Mouse (Mus musculus) liver (tissue): ENCODE measurements around the gene Surf2.

Experiments used
- DNase-seq: peaks from one replicate; pipeline ENCODE4 v3.0.0-alpha.2; 2020; ENCODE audit warnings: mixed read lengths

Surf2 gene

DNA sequence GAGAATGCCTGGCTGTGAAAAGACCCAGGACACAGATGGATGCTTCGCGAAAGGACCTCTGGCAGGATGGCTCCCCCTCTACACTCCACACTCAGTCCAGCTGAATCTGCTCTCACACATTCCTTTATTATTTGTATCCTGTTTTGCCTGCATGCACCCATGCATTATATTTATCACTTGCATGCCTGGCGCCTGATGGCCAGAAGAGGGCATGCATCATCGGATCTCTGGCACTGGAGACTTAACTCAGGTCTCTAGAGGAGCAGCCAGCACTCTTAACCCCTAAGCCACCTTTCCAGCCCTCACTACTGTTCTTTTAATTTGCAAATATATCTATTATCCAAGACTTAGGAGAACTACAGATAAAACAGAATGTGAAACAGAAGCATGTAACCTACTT is 44.6 kb downstream of the Surf2 start:
- DNase-seq, result no peak

DNA sequence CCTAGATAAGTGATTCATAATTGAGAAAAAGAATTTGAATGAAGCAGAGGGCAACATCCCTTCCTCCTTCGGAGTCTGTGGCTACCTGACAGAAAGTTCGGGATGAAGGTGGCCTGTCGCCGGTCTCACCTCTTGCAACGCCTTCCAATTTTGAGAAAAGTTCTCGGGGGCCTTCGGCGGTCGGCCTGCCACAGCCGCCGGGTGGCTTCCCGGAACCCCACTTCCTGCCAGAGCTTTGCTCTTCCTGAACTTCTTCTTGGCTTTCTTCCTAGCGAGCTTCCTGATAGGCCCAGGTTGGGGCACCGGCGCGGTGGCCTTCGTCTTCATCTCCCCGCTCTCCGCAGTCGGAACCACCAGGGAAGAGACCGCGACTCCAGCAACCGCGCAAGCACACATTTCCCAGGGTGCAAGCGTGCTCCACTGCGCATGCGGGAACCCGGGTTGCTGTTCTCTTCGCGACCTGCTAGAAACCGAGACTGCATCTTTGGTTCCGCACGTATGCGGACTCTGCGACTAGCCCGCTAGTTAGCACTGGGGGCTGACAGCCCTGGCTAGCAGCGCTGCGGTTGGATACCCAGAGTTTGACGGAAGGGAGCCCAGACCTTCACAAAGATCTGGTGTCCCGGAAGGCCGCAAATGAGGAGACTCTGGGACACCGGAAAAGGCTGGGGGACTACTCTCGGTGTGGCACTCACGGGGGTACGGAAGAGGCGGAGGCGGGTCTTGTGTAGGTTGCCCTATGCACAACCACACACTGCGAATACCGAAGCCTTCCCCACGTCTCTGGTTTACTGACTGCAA is 48.0 kb downstream of the Surf2 start, which contains the start of gene Rexo4:
Gene Rexo4, minus strand, starts transcription at position 464 of the 801 bp plus-strand sequence.
- DNase-seq, result peak; percentile 94

DNA sequence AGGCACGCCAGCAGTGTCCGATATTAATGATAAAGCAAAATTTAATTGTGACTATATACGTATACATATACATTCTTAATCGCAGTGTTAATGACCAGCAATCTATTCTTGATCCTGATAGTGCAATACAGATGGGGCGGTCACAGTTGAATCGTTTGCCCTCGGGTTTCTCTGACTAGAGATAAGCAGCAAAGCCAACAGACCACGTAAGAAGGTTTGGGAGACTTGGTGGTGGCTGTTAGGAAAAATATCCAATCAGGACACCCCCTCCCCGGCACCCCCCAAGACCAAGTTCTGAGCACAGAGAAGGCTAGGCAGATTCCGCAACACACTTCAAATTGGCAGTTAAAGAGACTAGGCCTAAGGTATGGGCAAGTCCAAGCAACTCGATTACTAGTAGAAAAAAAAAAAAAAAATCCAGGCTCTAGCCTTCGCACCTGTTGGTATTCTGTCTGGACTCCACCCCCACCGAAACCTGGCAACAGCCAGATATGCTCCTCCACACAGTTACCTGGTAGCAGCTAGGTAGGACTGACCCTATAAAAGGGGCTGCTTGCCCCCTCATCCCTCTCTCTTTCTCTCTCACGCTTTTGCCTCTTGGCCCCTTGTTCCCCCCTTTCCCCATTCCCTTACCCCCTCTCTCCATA is 48.7 kb downstream of the Surf2 start:
- DNase-seq, result no peak

GRCm38 (mm10) chr2:26967262-26967661 is 51.1 kb downstream of the Surf2 start:
- no peak for DNase-seq
